Mouse (Mus musculus): ENCODE data around the gene Xpot.

- TF ChIP-seq POLR2A (IDR thresholded peaks at IDR 0.05; ENCODE audit: insufficient read length, low read depth) (no peak), MAX (IDR thresholded peaks at IDR 0.05; ENCODE audit: low read depth) (no peak), POLR2AphosphoS2 (IDR thresholded peaks at IDR 0.05; ENCODE audit: insufficient read length, low read depth) (no peak), TCF12 (IDR thresholded peaks at IDR 0.05; ENCODE audit: insufficient read depth, poor library complexity, severe bottlenecking) (no peak), MYOG (IDR thresholded peaks at IDR 0.05; ENCODE audit: control insufficient read depth in 1 of 3, insufficient read depth in 1 of 3, insufficient read length in 2 of 3, low read depth in 2 of 3) (no peak), USF1 (IDR thresholded peaks at IDR 0.05; ENCODE audit: low read depth) (no peak), REST (IDR thresholded peaks at IDR 0.05; ENCODE audit: insufficient read depth, insufficient read length) (no peak), MYOD1 (IDR thresholded peaks at IDR 0.05; ENCODE audit: control insufficient read depth in 1 of 3, insufficient read length in 2 of 3, low read depth in 2 of 3) (no peak), E2F4 (IDR thresholded peaks at IDR 0.05; ENCODE audit: insufficient read depth) (no peak), CEBPB (IDR thresholded peaks at IDR 0.05; ENCODE audit: insufficient read depth, poor library complexity, severe bottlenecking) (no peak)
Measured at GRCm38 (mm10) chr10:121556263-121556662, 69.9 kb downstream of the Xpot start.

Measured in myocyte (in vitro differentiated cells).